Mouse (Mus musculus): Measurements from ENCODE around the gene Psen1.

Gene Psen1

GRCm38 (mm10) chr12:83726510-83727308 lies 38.8 kb downstream of the Psen1 start:
- peak; percentile 31 for DNase-seq (ENCODE audit: low read depth, low spot score)

GRCm38 (mm10) chr12:83732225-83732624 lies 44.3 kb downstream of the Psen1 start:
- no peak for DNase-seq (ENCODE audit: low read depth, low spot score)

- DNase-seq (ENCODE audit: low read depth, low spot score): no peak
These were observed 46.1 kb downstream of the Psen1 start for GRCm38 (mm10) chr12:83734047-83734446.

- no peak for DNase-seq (ENCODE audit: low read depth, low spot score)
These were observed 48.3 kb downstream of the Psen1 start for GRCm38 (mm10) chr12:83736236-83736635.

GRCm38 (mm10) chr12:83738651-83739050 lies 50.7 kb downstream of the Psen1 start:
- DNase-seq (ENCODE audit: low read depth, low spot score): no peak

GRCm38 (mm10) chr12:83741722-83742121 lies 53.8 kb downstream of the Psen1 start:
- no peak for DNase-seq (ENCODE audit: low read depth, low spot score)

GRCm38 (mm10) chr12:83742834-83743233 lies 54.9 kb downstream of the Psen1 start:
- no peak for DNase-seq (ENCODE audit: low read depth, low spot score)

GRCm38 (mm10) chr12:83743712-83744111 lies 55.8 kb downstream of the Psen1 start:
- DNase-seq (ENCODE audit: low read depth, low spot score): no peak

- DNase-seq (ENCODE audit: low read depth, low spot score): no peak
These were observed 61.2 kb downstream of the Psen1 start for GRCm38 (mm10) chr12:83749186-83749585.

GRCm38 (mm10) chr12:83752495-83752894 lies 64.5 kb downstream of the Psen1 start:
- no peak for DNase-seq (ENCODE audit: low read depth, low spot score)

- no peak for DNase-seq (ENCODE audit: low read depth, low spot score)
These were observed 70.8 kb downstream of the Psen1 start for GRCm38 (mm10) chr12:83758735-83759134.

GRCm38 (mm10) chr12:83760201-83760600 lies 72.2 kb downstream of the Psen1 start:
- DNase-seq (ENCODE audit: low read depth, low spot score): no peak

GRCm38 (mm10) chr12:83762706-83763105 lies 74.8 kb downstream of the Psen1 start:
- DNase-seq (ENCODE audit: low read depth, low spot score): no peak

GRCm38 (mm10) chr12:83763311-83764043 lies 75.5 kb downstream of the Psen1 start, which contains the start of gene Papln:
Gene Papln, plus strand, starts transcription at chr12:83763634.
- no peak for DNase-seq (ENCODE audit: low read depth, low spot score)

- no peak for DNase-seq (ENCODE audit: low read depth, low spot score)
These were observed 76.1 kb downstream of the Psen1 start for GRCm38 (mm10) chr12:83764044-83764365.

GRCm38 (mm10) chr12:83764519-83764918 lies 76.6 kb downstream of the Psen1 start:
- DNase-seq (ENCODE audit: low read depth, low spot score): no peak

GRCm38 (mm10) chr12:83765965-83766603 lies 78.1 kb downstream of the Psen1 start:
- DNase-seq (ENCODE audit: low read depth, low spot score): no peak

- DNase-seq (ENCODE audit: low read depth, low spot score): no peak
These were observed 79.9 kb downstream of the Psen1 start for GRCm38 (mm10) chr12:83767833-83768232.

GRCm38 (mm10) chr12:83768235-83768899 lies 80.4 kb downstream of the Psen1 start:
- no peak for DNase-seq (ENCODE audit: low read depth, low spot score)

- peak; percentile 71 for DNase-seq (ENCODE audit: low read depth, low spot score)
These were observed 82.7 kb downstream of the Psen1 start for GRCm38 (mm10) chr12:83770418-83771256.

GRCm38 (mm10) chr12:83775621-83776020 lies 87.7 kb downstream of the Psen1 start:
- DNase-seq (ENCODE audit: low read depth, low spot score): no peak
